Mouse (Mus musculus) CH12.LX (cell line): ENCODE data around the gene Mylk3. TPM values are rescaled to one million over a fixed set of nuclear protein-coding genes. Genes with fewer than 3 reads are reported as not detected.

ENCODE experiments used
- DNase-seq: peaks from one replicate; pipeline ENCODE4 v3.0.0-alpha.2; 2013; ENCODE audit errors: extremely low read depth
- H3K27ac ChIP-seq: 2 replicates; pipeline ENCODE4 v1.5.1; 2012; ENCODE audit warnings: low read depth, mild to moderate bottlenecking, control low read depth, moderate library complexity; ENCODE audit not compliant: insufficient read depth
- H3K27me3 ChIP-seq: replicated peaks from 2 replicates; pipeline ENCODE3; 2012; ENCODE audit warnings: inconsistent platforms
- H3K36me3 ChIP-seq, 2 experiments: replicated peaks in 1 of 2; 2 replicates each; pipeline versions ENCODE3 to v1.6.1; 2012; ENCODE audit warnings: inconsistent platforms in 1 of 2, low read length in 1 of 2, mild to moderate bottlenecking in 1 of 2, mixed read lengths in 1 of 2, moderate library complexity in 1 of 2; ENCODE audit not compliant: control insufficient read depth in 1 of 2, insufficient read depth in 1 of 2
- H3K4me1 ChIP-seq, 2 experiments: 2 replicates each; pipeline ENCODE4 v1.6.1; 2012; ENCODE audit warnings: inconsistent platforms in 1 of 2, moderate library complexity in 1 of 2; ENCODE audit not compliant: insufficient read depth in 2 of 2, control insufficient read depth in 1 of 2
- H3K4me2 ChIP-seq: 2 replicates; pipeline ENCODE4 v1.6.1; 2012; ENCODE audit warnings: low read depth, mild to moderate bottlenecking, control low read depth; ENCODE audit not compliant: poor library complexity, insufficient read depth, severe bottlenecking
- H3K4me3 ChIP-seq, 3 experiments: fragments of 150-350 bp in 1 of 3; sonication (generic) in 1 of 3; replicated peaks in 1 of 3; 2 replicates each; pipeline versions ENCODE3 to v1.5.1; 2011 to 2012; ENCODE audit warnings: low read depth in 2 of 3, low read length in 2 of 3, mild to moderate bottlenecking in 2 of 3, moderate library complexity in 2 of 3, control low read depth in 1 of 3, improper control_type of control experiment in 1 of 3, inconsistent platforms in 1 of 3, mixed read lengths in 1 of 3; ENCODE audit not compliant: poor library complexity in 1 of 3
- H3K79me2 ChIP-seq: replicated peaks from 2 replicates; pipeline ENCODE4 v1.6.1; 2012; ENCODE audit warnings: mild to moderate bottlenecking, moderate library complexity; ENCODE audit not compliant: control insufficient read depth, poor library complexity, insufficient read depth, severe bottlenecking; ENCODE audit errors: extremely low read depth
- H3K9ac ChIP-seq: 2 replicates; pipeline ENCODE4 v1.6.1; 2012; ENCODE audit warnings: low read depth, mild to moderate bottlenecking, control low read depth, moderate library complexity; ENCODE audit not compliant: insufficient read depth
- H3K9me3 ChIP-seq: replicated peaks from 2 replicates; pipeline ENCODE3; 2012; ENCODE audit warnings: low read length, inconsistent platforms, mixed read lengths
- CHD1 ChIP-seq: IDR thresholded peaks from 2 replicates; pipeline ENCODE4 v1.6.1; 2012; ENCODE audit warnings: low read depth, low read length, improper control_type of control experiment, inconsistent platforms
- ELF1 ChIP-seq: IDR thresholded peaks from 2 replicates; pipeline ENCODE4 v1.6.1; 2014; ENCODE audit warnings: low read depth, mild to moderate bottlenecking, inconsistent platforms, low read length, improper control_type of control experiment
- EP300 ChIP-seq: IDR thresholded peaks from 2 replicates; pipeline ENCODE4 v1.6.1; 2011; ENCODE audit warnings: low read length, improper control_type of control experiment
- JUN ChIP-seq: IDR thresholded peaks from 2 replicates; pipeline ENCODE4 v1.6.1; 2011; ENCODE audit warnings: low read depth, mild to moderate bottlenecking, low read length, improper control_type of control experiment, moderate library complexity; ENCODE audit not compliant: insufficient read depth
- MAFK ChIP-seq: IDR thresholded peaks from 2 replicates; pipeline ENCODE4 v1.6.1; 2011; ENCODE audit warnings: low read length, improper control_type of control experiment; ENCODE audit not compliant: insufficient replicate concordance
- MEF2A ChIP-seq: IDR thresholded peaks from 2 replicates; pipeline ENCODE4 v1.6.1; 2014; ENCODE audit warnings: low read depth, mild to moderate bottlenecking, inconsistent platforms, low read length, improper control_type of control experiment, borderline replicate concordance
- MYC ChIP-seq: IDR thresholded peaks from 2 replicates; pipeline ENCODE4 v1.6.1; 2011; ENCODE audit warnings: low read depth, mild to moderate bottlenecking, improper control_type of control experiment, low read length
- NRF1 ChIP-seq: IDR thresholded peaks from 2 replicates; pipeline ENCODE4 v1.6.1; 2014; ENCODE audit warnings: low read depth, mild to moderate bottlenecking, inconsistent platforms, low read length, improper control_type of control experiment, moderate library complexity
- POLR2AphosphoS2 ChIP-seq: IDR thresholded peaks from 2 replicates; pipeline ENCODE4 v1.6.1; 2011; ENCODE audit warnings: low read depth, low read length, improper control_type of control experiment
- RAD21 ChIP-seq: IDR thresholded peaks from 2 replicates; pipeline ENCODE4 v1.6.1; 2011; ENCODE audit warnings: low read depth, mild to moderate bottlenecking, low read length, improper control_type of control experiment, moderate library complexity
- SMC3 ChIP-seq: IDR thresholded peaks from 2 replicates; pipeline ENCODE4 v1.6.1; 2011; ENCODE audit warnings: low read depth, low read length, improper control_type of control experiment
- UBTF ChIP-seq: IDR thresholded peaks from 2 replicates; pipeline ENCODE4 v1.6.1; 2012; ENCODE audit warnings: low read depth, mild to moderate bottlenecking, inconsistent platforms, low read length, improper control_type of control experiment, moderate library complexity
- ZC3H11A ChIP-seq: IDR thresholded peaks from 2 replicates; pipeline ENCODE4 v1.6.1; 2012; ENCODE audit warnings: low read depth, mild to moderate bottlenecking, inconsistent platforms, low read length, improper control_type of control experiment
- ZNF384 ChIP-seq: IDR thresholded peaks from 2 replicates; pipeline ENCODE4 v1.6.1; 2012; ENCODE audit warnings: low read depth, low read length, improper control_type of control experiment, inconsistent platforms
- dilution Hi-C: fragments of 300-500 bp; cut with MboI; formaldehyde crosslinking; loops from 2 replicates; pipeline ENCODE4 v1.14.3; 2020; ENCODE audit warnings: low sequenced_read_pairs; ENCODE audit not compliant: extremely low pct_unique_long_range_greater_than_20kb, extremely low pct_ligation_motif_present
- in situ Hi-C: fragments of 300-500 bp; cut with MboI; formaldehyde crosslinking; loops from 3 replicates; pipeline ENCODE4 v1.14.3; 2019; ENCODE audit warnings: low sequenced_read_pairs, low pct_ligation_motif_present, low pct_unique_long_range_greater_than_20kb, mixed read lengths
- polyA plus RNA-seq: library from polyadenylated mRNA; unstranded; fragments of >175 nt; gene quantifications from 2 replicates; pipeline ENCODE4 v1.2.1, GENCODE M21; 2012; ENCODE audit warnings: low read depth; ENCODE audit not compliant: insufficient read length
- total RNA-seq, 2 experiments: library from RNA; depleted of rRNA; stranded (reverse); fragments of 300-350 nt in 1 of 2; fragments of >200 nt in 1 of 2; gene quantifications; 2 replicates each; pipeline ENCODE4 v1.2.3; 2012 to 2014

Gene Mylk3
- total and polyA plus RNA-seq, 3 experiments = 0.07 to 0.08 TPM; not detected in 1

DNA sequence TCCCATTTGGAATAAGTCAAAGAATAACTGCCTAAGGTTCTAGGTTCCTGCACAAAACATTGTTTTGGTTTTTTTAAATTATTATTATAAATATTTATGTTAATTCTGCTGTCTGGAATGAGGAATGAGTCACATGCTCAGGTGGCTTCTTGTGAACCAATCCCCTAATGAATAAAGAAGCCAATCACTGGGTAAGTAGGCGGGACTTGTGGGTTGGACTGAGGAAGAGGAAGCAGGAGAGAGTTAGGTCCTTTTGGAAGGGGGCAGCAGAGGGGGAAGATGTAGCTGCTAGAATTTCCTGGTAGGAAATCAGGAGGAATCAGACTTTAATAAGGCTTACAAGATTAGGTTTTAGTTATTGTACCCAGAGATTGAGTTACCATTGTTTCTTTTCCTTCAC, 35.2 kb upstream of the Mylk3 start:
- Histone ChIP-seq H3K27me3 (no peaks in the 10 kb centered on the region), H3K9ac (no peak overlapping the region), H3K27ac (no peak overlapping the region), H3K4me1 (peaks cover 0 to 28% of the 10 kb centered on the region in 2 experiments; a peak in 2 of 4 replicates), H3K79me2 (peaks cover 35% of the 10 kb centered on the region; the same call in 1 of the 2 replicates), H3K36me3 (peaks cover 13 to 53% of the 10 kb centered on the region in 2 experiments)
- in situ Hi-C loops = no loop called here
- DNase-seq = peak; percentile 74
- TF ChIP-seq EP300 (no peak), ZNF384 (no peak), ELF1 (0 out of 2 replicates have a peak, but pooled peaks have one; percentile 22), MAFK (no peak), MEF2A (no peak), NRF1 (no peak)
- TF ChIP-seq, all 38 proteins: peak for 1
- dilution Hi-C loops = no loop called here
- H3K9me3 ChIP-seq = no peaks in the 10 kb centered on the region
- no peak overlapping the region for H3K4me2 ChIP-seq
- H3K4me3 ChIP-seq = peak overlapping the region; percentile 34 to 60 (median 40)

DNA sequence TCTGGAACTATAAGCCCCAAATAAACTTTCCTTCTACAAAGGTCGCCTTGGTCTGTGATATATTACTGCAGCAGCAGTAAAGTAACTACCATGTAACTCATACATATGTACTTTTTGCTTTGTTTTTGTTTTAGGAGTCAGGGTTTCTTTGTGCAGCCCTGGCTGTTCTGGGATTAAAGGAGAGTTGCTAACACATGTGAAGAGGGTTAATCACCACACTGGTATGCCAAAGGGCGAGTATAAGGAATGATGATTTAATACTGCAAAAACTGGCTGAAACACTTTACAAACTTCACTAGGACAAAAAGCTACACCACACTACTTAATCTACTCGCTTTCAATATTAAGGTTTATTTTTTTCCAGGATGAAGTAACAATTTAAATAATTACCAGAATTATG, 22.4 kb upstream of the Mylk3 start:
- Histone ChIP-seq H3K4me2 (peak overlapping the region; percentile 70), H3K27me3 (no peaks in the 10 kb centered on the region), H3K27ac (peak overlapping the region; percentile 51), H3K9ac (peak overlapping the region; percentile 12; the same call in 1 of the 2 replicates), H3K4me1 (peaks cover 4 to 6% of the 10 kb centered on the region in 2 experiments), H3K9me3 (no peaks in the 10 kb centered on the region), H3K79me2 (no peaks in the 10 kb centered on the region; the same call in 1 of the 2 replicates), H3K36me3 (peaks cover 2 to 20% of the 10 kb centered on the region in 2 experiments), H3K4me3 (peak overlapping the region in 2 of 3 experiments; percentile 21 to 24)
- TF ChIP-seq CHD1 (no peak), JUN (no peak), POLR2AphosphoS2 (no peak), MYC (no peak), EP300 (no peak), RAD21 (no peak), ZC3H11A (no peak), SMC3 (no peak), UBTF (no peak)
- DNase-seq = no peak
- in situ Hi-C loops (no loop called here), dilution Hi-C loops (no loop called here)
